Mouse (Mus musculus) bone marrow macrophage, adult 2 months (primary cell): Measurements from ENCODE around the gene A430078G23Rik. TPM values are rescaled to one million over a fixed set of nuclear protein-coding genes. Genes with fewer than 3 reads are reported as not detected.

Source experiments
- H3K27ac ChIP-seq: 2 replicates; pipeline ENCODE4 v1.5.1; 2012; ENCODE audit warnings: low read depth, low read length; ENCODE audit not compliant: insufficient read depth
- H3K4me1 ChIP-seq: 2 replicates; pipeline ENCODE4 v1.6.1; 2012; ENCODE audit warnings: low read length; ENCODE audit not compliant: control insufficient read depth, insufficient read depth
- H3K4me3 ChIP-seq: 2 replicates; pipeline ENCODE4 v1.5.1; 2012; ENCODE audit warnings: mild to moderate bottlenecking, low read length, moderate library complexity; ENCODE audit not compliant: insufficient read depth
- CTCF ChIP-seq: IDR thresholded peaks from 2 replicates; pipeline ENCODE4 v1.5.1; 2012; ENCODE audit warnings: low read depth, mild to moderate bottlenecking, low read length, moderate library complexity
- POLR2A ChIP-seq: IDR thresholded peaks from 2 replicates; pipeline ENCODE4 v1.6.1; 2012; ENCODE audit warnings: mild to moderate bottlenecking, low read depth, low read length, borderline replicate concordance
- polyA plus RNA-seq: library from polyadenylated mRNA; stranded (reverse); fragments of >200 nt; gene quantifications from 2 replicates; pipeline ENCODE4 v1.2.4, GENCODE M21; 2012; ENCODE audit not compliant: missing spikeins, insufficient read depth, insufficient read length

Gene A430078G23Rik
- polyA plus RNA-seq, 1 experiment, result 0.70 TPM

DNA sequence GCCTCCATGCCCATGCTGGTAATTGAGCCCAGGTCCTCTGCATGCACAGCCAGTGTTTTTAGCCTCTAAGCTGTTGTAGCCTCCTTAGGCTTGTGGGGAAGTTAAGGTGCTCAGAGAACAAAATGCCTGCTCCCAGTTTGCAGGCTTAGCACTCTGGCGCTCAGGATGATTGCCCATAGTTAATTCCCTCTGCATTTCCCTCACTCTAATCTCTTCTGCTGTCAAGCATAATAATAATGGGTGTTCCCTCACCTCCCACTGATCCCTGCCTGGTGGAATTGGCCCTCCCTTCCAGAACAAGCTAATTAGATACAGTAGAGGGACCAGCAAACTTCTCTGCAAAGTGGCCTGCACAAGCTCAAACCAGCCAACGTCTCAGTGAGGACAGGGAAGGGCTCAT, 47.3 kb downstream of the A430078G23Rik start:
- no peak for TF ChIP-seq POLR2A
- TF ChIP-seq CTCF, result no peak
- H3K4me1 ChIP-seq, result no peaks in the 10 kb centered on the region
- no peak overlapping the region for H3K27ac ChIP-seq
- no peak overlapping the region for H3K4me3 ChIP-seq

DNA sequence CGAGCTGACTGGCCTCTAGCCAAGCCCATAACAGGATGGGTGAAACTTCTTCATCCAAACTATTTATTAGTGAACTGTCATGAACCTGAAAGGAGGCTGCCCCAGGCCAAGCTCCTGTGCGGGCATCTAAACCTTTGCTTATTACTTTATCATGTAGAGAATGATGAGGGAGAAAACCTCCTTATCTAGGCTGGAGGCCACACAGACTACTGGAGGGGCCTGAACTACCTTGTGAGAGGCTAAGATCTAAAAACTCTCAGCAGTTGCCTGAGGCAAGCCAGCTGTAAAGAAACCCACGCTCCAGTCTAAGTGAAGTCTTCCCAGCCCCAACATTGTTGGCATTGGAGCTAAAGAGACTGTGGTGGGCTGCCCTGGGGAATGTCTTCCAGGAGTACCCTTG, 54.2 kb downstream of the A430078G23Rik start:
- no peak overlapping the region for H3K4me3 ChIP-seq
- no peaks in the 10 kb centered on the region for H3K4me1 ChIP-seq
- TF ChIP-seq CTCF, result no peak
- TF ChIP-seq POLR2A, result no peak
- no peak overlapping the region for H3K27ac ChIP-seq

DNA sequence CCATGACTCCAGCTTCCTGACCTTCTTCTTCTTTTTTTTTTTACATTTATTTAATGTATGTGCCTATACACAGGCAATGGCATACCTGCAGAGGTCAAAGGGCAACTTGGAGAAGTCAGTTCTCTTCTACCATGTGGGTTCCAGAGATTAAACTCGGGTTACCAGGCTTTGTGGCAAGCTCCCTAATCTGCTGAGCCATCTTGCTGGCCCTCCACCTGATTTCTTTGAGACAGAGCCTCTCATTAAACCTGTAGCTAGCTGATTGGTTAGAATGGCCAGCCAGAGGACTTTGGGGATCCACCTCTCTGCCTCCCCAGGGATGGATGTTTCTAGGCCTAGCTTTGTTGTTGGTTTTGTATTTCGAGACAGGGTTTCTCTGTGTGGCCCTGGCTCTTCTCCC, 57.9 kb downstream of the A430078G23Rik start:
- no peak overlapping the region for H3K27ac ChIP-seq
- TF ChIP-seq CTCF, result no peak
- no peak for TF ChIP-seq POLR2A
- H3K4me1 ChIP-seq, result no peaks in the 10 kb centered on the region

DNA sequence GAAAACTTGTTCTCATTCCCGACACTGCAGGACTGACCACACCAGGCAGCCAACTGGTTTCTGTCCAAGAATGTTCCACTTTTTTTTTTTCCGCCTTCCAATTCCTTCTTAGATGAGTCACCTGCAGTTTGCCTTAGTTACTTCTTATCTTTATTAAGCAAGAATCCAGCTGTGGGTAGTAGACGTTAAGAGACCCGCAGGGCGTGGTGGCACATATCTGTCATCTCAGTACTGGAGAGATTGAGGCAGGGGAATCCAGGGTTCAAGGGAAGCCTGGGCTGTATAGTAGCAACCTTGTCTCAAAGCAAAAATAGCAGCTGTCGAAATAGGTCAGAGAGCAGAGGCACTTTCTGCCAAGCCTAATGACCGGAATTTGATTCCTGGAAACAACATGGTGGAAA, 58.7 kb downstream of the A430078G23Rik start:
- no peak for TF ChIP-seq POLR2A
- no peak for TF ChIP-seq CTCF
- H3K4me1 ChIP-seq, result no peaks in the 10 kb centered on the region
- H3K27ac ChIP-seq, result no peak overlapping the region
- H3K4me3 ChIP-seq, result no peak overlapping the region

More for the DNA sequence above, 57.9 kb downstream of the A430078G23Rik start:
- H3K4me3 ChIP-seq, result no peak overlapping the region

DNA sequence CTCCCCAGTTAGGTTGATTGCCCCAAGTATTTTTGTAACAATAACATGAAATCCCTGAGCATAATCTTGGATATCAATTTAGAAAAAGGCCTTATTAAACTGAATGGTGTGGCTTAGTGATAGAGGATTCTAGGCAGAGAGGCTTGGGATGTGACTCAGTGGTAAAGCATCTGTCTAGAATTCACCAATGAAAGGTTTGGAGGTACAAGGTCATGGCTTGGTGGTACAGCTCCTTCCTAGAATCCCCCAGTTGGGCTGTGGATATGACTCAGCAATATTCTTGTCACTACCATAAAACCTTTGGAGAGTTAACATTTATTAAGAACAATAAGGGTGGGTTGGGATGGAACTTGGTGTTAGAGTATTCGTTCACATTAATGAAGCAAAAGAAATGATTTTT, 59.6 kb downstream of the A430078G23Rik start:
- Histone ChIP-seq H3K4me3 (no peak overlapping the region), H3K4me1 (no peaks in the 10 kb centered on the region), H3K27ac (no peak overlapping the region)
- no peak for TF ChIP-seq CTCF

DNA sequence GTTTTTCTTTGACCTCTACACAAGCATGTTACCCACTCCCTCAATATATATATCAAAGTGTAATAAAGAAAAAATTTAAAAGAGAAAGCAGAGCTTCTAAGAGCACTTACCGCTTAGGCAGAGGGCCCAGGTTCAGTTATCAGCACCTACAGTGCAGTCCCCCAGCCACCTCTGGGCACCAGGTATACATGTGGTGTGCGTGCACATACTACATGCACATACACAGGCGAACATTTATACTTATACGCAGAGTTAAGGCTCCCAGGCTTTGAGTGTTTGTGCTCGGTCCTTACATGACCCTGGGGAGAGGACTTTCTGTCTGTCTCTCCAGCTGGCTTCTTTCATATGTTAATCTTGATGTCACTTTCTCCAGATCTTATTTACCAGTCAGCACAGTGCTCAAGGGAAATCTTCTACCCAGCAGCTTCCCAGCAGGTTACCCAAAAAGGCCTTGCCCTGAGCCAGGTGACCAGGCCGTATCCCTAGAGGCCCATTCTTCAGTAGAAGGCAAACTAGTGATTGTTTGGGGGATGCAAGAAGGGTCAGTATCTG, 61.5 kb downstream of the A430078G23Rik start:
- no peaks in the 10 kb centered on the region for H3K4me1 ChIP-seq
- H3K4me3 ChIP-seq, result no peak overlapping the region
- TF ChIP-seq CTCF (no peak), POLR2A (no peak)
- no peak overlapping the region for H3K27ac ChIP-seq

DNA sequence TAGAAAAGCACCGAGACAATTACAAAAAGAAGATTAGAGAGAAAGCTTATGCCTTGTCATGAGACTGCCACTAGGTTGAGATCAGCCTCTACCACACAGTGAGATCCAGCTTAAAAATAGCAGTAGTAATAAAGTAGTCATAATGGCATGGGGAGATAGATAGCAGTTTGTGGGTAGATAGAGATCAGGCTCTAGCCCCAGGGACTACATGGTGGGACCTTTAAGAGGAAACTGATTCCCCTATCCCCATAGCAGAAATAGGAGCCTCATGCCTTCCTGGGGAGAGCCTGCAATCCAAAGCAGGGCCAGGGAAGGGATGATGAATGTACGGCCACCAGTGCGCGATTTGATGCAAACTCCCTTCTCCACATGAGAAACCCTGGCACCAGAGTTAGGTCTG, 62.0 kb downstream of the A430078G23Rik start:
- H3K27ac ChIP-seq, result no peak overlapping the region
- no peaks in the 10 kb centered on the region for H3K4me1 ChIP-seq
- H3K4me3 ChIP-seq, result no peak overlapping the region
- TF ChIP-seq POLR2A, result no peak
- TF ChIP-seq CTCF, result no peak

DNA sequence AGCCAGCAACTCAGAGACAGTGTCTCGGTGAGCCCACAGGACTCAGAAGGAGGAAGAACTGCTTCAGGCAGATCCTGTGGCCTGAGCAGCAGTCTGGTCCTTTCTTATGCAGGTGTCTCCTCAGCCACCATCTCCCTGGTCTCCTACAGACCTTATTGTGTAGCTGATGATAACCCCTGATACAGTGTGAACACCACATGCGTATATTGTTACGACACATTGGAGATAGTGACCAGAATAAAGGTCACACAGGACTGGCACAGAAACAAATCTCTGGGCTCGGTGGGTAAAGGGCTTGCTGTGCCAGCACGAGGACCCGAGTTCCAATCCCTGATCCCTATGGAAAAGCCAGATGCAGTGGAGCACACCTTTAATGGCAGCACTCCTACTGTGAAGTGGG, 62.4 kb downstream of the A430078G23Rik start:
- no peak overlapping the region for H3K4me3 ChIP-seq
- no peak overlapping the region for H3K27ac ChIP-seq
- no peaks in the 10 kb centered on the region for H3K4me1 ChIP-seq
- no peak for TF ChIP-seq CTCF
- TF ChIP-seq POLR2A, result no peak

DNA sequence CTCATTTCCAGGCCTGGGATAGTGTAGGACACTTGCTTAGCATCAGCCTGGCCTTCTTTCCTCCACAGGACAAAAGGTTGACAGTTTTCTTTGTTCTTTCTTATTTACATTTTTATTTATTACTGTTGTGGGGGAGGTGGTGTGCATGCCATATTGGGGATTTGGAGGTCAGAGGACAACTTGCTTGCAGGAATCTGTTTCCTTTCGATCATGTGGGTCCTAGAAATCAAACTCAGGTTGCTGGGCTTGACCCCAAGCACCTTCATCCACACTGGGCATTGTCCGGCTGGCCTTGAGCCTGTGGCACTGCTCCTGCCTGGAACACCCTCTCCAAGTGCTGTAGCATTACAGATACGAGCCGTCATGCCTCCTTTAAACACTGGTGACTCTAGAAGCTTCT, 63.6 kb downstream of the A430078G23Rik start:
- H3K27ac ChIP-seq, result no peak overlapping the region
- no peak overlapping the region for H3K4me3 ChIP-seq
- H3K4me1 ChIP-seq, result no peaks in the 10 kb centered on the region
- TF ChIP-seq CTCF (no peak), POLR2A (no peak)

DNA sequence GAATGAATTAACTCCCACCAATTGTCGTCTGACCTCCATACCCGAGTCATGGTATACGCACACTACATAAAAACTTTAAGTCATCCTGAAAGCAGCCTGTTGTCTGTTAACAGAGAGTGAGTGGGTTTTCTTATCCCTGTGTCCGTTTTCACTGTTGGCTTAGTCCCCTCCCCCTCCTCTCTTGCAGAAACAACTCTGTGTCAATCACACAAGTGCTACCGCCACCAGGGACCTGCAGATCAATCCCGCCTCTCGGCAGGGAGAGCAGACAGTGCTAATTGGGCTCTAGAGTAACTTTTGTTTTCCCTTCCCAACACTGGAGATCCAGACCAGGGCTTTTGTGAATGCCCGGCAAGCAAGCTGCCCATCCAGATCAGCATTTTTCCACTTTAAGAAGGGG, 64.2 kb downstream of the A430078G23Rik start:
- TF ChIP-seq CTCF (no peak), POLR2A (no peak)
- no peak overlapping the region for H3K4me3 ChIP-seq
- no peak overlapping the region for H3K27ac ChIP-seq
- H3K4me1 ChIP-seq, result no peaks in the 10 kb centered on the region

DNA sequence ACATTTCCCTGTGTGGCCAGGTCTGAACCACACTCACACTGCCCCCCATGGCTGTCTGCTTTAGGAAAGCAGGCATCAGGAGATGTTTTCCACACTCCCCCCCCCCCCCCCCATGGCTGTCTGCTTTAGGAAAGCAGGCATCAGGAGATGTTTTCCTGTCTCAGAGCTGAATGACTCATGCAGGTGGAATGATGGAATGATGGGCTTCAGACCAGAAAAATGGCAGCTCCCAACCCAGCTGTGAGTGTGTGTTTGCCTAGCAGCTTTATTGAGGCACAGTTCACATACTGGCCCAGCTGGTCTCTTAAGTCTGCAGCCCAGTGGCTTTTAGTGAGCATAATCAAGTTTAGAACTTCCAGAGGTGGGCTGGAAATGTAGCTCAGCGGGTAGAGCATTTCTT, 64.9 kb downstream of the A430078G23Rik start:
- Histone ChIP-seq H3K4me3 (no peak overlapping the region), H3K27ac (no peak overlapping the region), H3K4me1 (no peaks in the 10 kb centered on the region)
- TF ChIP-seq CTCF, result no peak
- no peak for TF ChIP-seq POLR2A
